Mouse (Mus musculus) forebrain, embryonic 16.5 days (tissue): Measurements from ENCODE around the gene Zscan5b. TPM values are rescaled to one million over a fixed set of nuclear protein-coding genes. Genes with fewer than 3 reads are reported as not detected.
"Not testable (repeated sequence)": the region's sequence is repeated elsewhere in the genome, so short reads cannot be mapped to it uniquely, and the experiment has no call there.

Source experiments
- ATAC-seq: fragments of 200-750 bp; cut with Nextera tagmentation; 2 replicates; pipeline ENCODE4 v1.8.0; 2017; ENCODE audit warnings: mild to moderate bottlenecking, moderate library complexity
- H3K27ac ChIP-seq: fragments of 300-500 bp; sonication (generic); 2 replicates; pipeline ENCODE4 v1.5.1; 2014; ENCODE audit warnings: low read length, control low read depth
- H3K27me3 ChIP-seq: fragments of 300-500 bp; sonication (generic); replicated peaks from 2 replicates; pipeline ENCODE4 v1.6.1; 2014; ENCODE audit warnings: low read length; ENCODE audit not compliant: control insufficient read depth, insufficient read depth
- H3K36me3 ChIP-seq: fragments of 300-500 bp; sonication (generic); 2 replicates; pipeline ENCODE4 v1.6.1; 2014; ENCODE audit not compliant: control insufficient read depth, insufficient read depth
- H3K4me1 ChIP-seq: fragments of 300-500 bp; sonication (generic); replicated peaks from 2 replicates; pipeline ENCODE4 v1.6.1; 2014; ENCODE audit warnings: low read length; ENCODE audit not compliant: control insufficient read depth, insufficient read depth
- H3K4me2 ChIP-seq: fragments of 300-500 bp; sonication (generic); 2 replicates; pipeline ENCODE4 v1.6.1; 2014; ENCODE audit warnings: mild to moderate bottlenecking, low read length, control low read depth
- H3K4me3 ChIP-seq: fragments of 300-500 bp; sonication (generic); replicated peaks from 2 replicates; pipeline ENCODE4 v1.5.1; 2014; ENCODE audit warnings: mild to moderate bottlenecking, low read length, control low read depth
- H3K9ac ChIP-seq: fragments of 300-500 bp; sonication (generic); replicated peaks from 2 replicates; pipeline ENCODE4 v1.6.1; 2014; ENCODE audit warnings: low read depth, low read length, control low read depth
- H3K9me3 ChIP-seq: fragments of 300-500 bp; sonication (generic); 2 replicates; pipeline ENCODE4 v1.6.1; 2016; ENCODE audit warnings: low read length; ENCODE audit not compliant: control insufficient read depth
- WGBS: fragments of 180-500 bp; shearing (Covaris S2); extraction: QIAGEN DNeasy Blood & Tissue Kit; methylation state at CpG from one replicate; pipeline ENCODE4 v1.1.7; 2014; 5-methylcytosine and 5-hydroxymethylcytosine counted together
- polyA plus RNA-seq: library from polyadenylated mRNA; unstranded; fragments of >200 nt; fragmentation: Nextera tagmentation; extraction: Ambion mirVana; gene quantifications from 2 replicates; pipeline ENCODE4 v1.2.1, GENCODE M21; 2015

Gene Zscan5b
- polyA plus RNA-seq, 1 experiment from 2014 or later, result not detected

- not testable (repeated sequence) for H3K4me2 ChIP-seq, H3K27ac ChIP-seq, H3K9me3 ChIP-seq, H3K27me3 ChIP-seq, H3K9ac ChIP-seq, ATAC-seq, H3K36me3 ChIP-seq, H3K4me1 ChIP-seq, H3K4me3 ChIP-seq
- WGBS, result 43% methylated on average over 2 of the region's 2 CpGs
Observed at GRCm38 (mm10) chr7:6260004-6260403, 37.9 kb downstream of the Zscan5b start.

GRCm38 (mm10) chr7:6262120-6262519 is 40.0 kb downstream of the Zscan5b start:
- H3K4me1 ChIP-seq, result no peaks in the 10 kb centered on the region
- H3K27ac ChIP-seq, result no peak overlapping the region
- H3K36me3 ChIP-seq, result no peaks in the 10 kb centered on the region
- no peaks in the 10 kb centered on the region for H3K27me3 ChIP-seq
- 82% methylated on average over 3 of the region's 3 CpGs for WGBS
- H3K4me2 ChIP-seq, result no peak overlapping the region
- ATAC-seq, result no peak
- no peaks in the 10 kb centered on the region for H3K9me3 ChIP-seq
- H3K9ac ChIP-seq, result no peak overlapping the region
- no peak overlapping the region for H3K4me3 ChIP-seq

DNA sequence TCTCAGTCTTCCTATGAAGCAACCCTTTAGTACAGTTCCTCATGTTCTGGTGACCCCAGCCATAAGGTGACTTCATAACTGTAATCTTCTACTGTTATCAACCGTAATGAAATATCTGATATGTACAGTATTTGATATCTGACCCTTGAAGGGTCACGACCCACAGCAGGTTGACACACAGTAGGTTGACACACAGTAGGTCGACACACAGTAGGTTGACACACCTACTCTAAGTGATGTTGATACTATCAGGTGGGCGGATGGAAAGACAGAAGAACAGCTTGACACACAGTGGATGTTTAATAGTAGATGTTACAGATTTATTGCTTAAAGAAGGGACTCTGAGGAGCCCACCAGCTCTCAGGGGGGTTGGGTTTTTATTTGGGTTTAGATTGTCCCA is 40.9 kb downstream of the Zscan5b start:
- Histone ChIP-seq H3K36me3 (no peaks in the 10 kb centered on the region), H3K4me3 (no peak overlapping the region), H3K4me1 (no peaks in the 10 kb centered on the region), H3K9ac (no peak overlapping the region), H3K9me3 (no peaks in the 10 kb centered on the region), H3K27ac (no peak overlapping the region), H3K4me2 (no peak overlapping the region), H3K27me3 (no peaks in the 10 kb centered on the region)
- no peak for ATAC-seq
- WGBS, result 87% methylated on average over 4 of the region's 4 CpGs

GRCm38 (mm10) chr7:6265695-6266094 is 43.6 kb downstream of the Zscan5b start:
- H3K9ac ChIP-seq, result no peak overlapping the region
- ATAC-seq, result no peak
- WGBS, result 61% methylated on average over 8 of the region's 8 CpGs
- H3K36me3 ChIP-seq, result no peaks in the 10 kb centered on the region
- no peaks in the 10 kb centered on the region for H3K27me3 ChIP-seq
- H3K4me3 ChIP-seq, result no peak overlapping the region
- no peak overlapping the region for H3K27ac ChIP-seq
- H3K9me3 ChIP-seq, result no peaks in the 10 kb centered on the region
- H3K4me2 ChIP-seq, result no peak overlapping the region
- H3K4me1 ChIP-seq, result no peaks in the 10 kb centered on the region

- Histone ChIP-seq H3K9me3 (no peaks in the 10 kb centered on the region), H3K27me3 (no peaks in the 10 kb centered on the region), H3K4me1 (peaks cover 1% of the 10 kb centered on the region), H3K4me2 (no peak overlapping the region), H3K4me3 (no peak overlapping the region), H3K9ac (no peak overlapping the region), H3K27ac (no peak overlapping the region), H3K36me3 (no peaks in the 10 kb centered on the region)
- no peak for ATAC-seq
- WGBS, result 59% methylated on average over 3 of the region's 3 CpGs
Observed at GRCm38 (mm10) chr7:6277906-6278305, 55.8 kb downstream of the Zscan5b start.

DNA sequence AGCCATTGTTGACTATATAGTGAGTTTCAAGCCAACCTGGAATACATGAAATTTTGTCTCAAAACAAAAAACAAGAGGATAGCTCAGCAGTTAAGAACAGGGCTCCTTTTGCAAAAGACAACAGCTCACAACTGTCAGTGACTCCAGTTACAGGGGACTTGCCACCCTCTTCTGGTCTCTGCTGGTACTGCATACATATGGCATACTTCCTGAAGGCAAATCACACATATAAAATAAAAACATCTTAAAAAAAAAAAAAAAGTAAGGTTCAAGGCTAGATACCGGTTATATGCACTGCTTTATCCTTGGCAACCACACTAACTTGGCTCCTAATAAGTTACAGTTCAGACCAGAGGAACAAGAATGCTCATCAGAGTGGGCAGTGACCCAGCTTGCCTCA is 60.7 kb downstream of the Zscan5b start:
- Histone ChIP-seq H3K4me3 (peak overlapping the region; percentile 70), H3K4me1 (peaks cover 18% of the 10 kb centered on the region), H3K36me3 (no peaks in the 10 kb centered on the region), H3K9ac (no peak overlapping the region; the same call in 1 of the 2 replicates), H3K27ac (peak overlapping the region; percentile 94), H3K27me3 (no peaks in the 10 kb centered on the region), H3K9me3 (no peaks in the 10 kb centered on the region), H3K4me2 (peak overlapping the region; percentile 58)
- 0% methylated on average over 1 of the region's 1 CpGs for WGBS
- ATAC-seq, result no peak

DNA sequence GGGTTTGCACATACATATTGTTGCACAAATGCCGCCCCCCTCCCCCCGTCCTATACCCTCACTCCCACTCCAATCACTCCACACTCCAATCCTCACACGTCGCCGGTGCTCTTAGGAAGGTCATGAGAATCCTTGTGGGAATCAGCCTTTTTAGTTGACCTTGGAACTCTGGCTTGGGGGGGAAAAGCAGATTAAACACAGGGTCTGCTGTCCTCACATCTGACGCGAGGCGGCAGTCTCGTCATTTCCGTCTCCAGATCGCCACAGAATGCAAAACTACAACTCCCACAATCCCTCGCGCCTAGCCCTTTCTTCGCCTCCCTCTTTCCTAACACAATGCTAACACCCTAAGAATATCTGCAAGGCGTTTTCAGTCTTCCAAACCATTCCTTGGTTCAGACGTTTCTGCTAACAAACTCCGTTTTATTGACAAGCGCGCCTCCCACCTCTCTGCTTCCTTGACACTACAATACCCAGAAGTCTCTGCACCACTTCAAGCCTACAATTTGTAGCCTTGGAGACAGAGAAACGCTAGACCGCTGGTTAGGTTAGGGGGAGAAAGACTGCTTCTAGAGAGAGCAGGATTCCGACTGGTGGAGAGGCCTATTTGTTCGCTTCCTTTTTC is 61.5 kb downstream of the Zscan5b start:
- Histone ChIP-seq H3K27me3 (no peaks in the 10 kb centered on the region), H3K27ac (peak overlapping the region; percentile 94), H3K9ac (peak overlapping the region; percentile 76), H3K36me3 (no peaks in the 10 kb centered on the region), H3K4me1 (peaks cover 21% of the 10 kb centered on the region), H3K9me3 (no peaks in the 10 kb centered on the region), H3K4me3 (peak overlapping the region; percentile 70), H3K4me2 (peak overlapping the region; percentile 58)
- peak; percentile 78 for ATAC-seq
- 0% methylated on average over 23 of the region's 23 CpGs for WGBS

DNA sequence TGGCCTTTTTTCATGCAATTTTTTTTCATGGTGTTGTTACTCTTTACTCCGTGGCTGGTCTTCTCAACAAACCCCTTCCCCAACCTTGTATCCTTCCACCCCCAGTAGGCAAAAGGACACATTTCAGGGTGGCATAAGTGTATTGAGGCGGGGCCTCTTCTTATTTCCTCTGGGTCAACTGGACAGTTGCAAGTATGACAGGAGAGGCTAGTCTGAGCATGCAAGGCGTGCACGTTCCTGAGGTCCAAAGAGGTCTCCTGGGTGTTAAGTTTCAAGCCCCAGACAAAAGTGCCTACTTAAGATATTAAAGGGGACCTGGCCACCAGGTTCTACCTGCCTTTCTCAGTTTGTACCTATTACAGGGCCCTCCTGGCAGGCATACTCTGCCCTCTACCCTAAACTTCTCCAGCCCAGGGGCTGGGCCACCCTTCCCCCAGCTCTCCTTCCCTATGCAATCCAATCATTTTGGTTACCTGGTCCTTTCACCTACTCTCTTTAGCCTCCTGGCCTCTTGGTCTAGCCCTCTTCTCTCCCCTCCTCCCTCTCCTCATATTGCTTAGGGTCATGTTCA is 62.4 kb downstream of the Zscan5b start:
- WGBS, result 88% methylated on average over 4 of the region's 4 CpGs
- H3K27me3 ChIP-seq, result no peaks in the 10 kb centered on the region
- H3K9ac ChIP-seq, result no peak overlapping the region
- no peak overlapping the region for H3K4me3 ChIP-seq
- ATAC-seq, result no peak
- H3K4me1 ChIP-seq, result peaks cover 21% of the 10 kb centered on the region
- H3K4me2 ChIP-seq, result no peak overlapping the region; the same call in 1 of the 2 replicates
- H3K27ac ChIP-seq, result no peak overlapping the region
- no peaks in the 10 kb centered on the region for H3K9me3 ChIP-seq
- H3K36me3 ChIP-seq, result no peaks in the 10 kb centered on the region

DNA sequence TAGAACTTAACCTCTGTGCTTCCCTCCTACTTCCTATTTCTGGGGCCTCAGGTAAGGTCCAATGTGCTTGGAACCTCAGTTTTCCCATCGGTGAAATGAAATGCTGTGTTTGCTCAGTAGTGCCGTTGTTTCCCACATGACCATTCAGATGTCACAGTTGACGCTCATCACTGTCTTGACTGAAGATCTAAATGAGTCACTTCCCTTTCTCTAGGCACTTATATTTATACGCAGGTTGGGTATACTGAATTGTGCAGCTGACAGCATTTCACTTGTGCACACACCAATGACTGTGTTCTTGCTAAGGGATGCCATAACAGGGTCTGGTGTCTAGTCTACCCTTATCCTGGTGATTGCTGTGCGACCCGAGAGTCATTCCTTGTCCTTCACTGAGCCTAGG is 63.3 kb downstream of the Zscan5b start:
- ATAC-seq, result no peak
- WGBS, result 91% methylated on average over 6 of the region's 6 CpGs

More for the DNA sequence above, 63.3 kb downstream of the Zscan5b start:
- no peak overlapping the region for H3K9ac ChIP-seq
- no peak overlapping the region for H3K4me2 ChIP-seq
- peaks cover 21% of the 10 kb centered on the region for H3K4me1 ChIP-seq
- H3K36me3 ChIP-seq, result no peaks in the 10 kb centered on the region
- H3K27me3 ChIP-seq, result no peaks in the 10 kb centered on the region
- no peak overlapping the region for H3K4me3 ChIP-seq
- no peak overlapping the region for H3K27ac ChIP-seq
- H3K9me3 ChIP-seq, result no peaks in the 10 kb centered on the region
